Mouse (Mus musculus) liver, adult 2 months (tissue): ENCODE measurements at regions not wholly inside any gene's neighbourhood (a gene's known extent, or its start where the extent isn't known, plus 50 kb on each side); places are given as distances from the start of the nearest gene placed in this dataset.

Source experiments
- CTCF ChIP-seq: fragments of 200-500 bp; IDR thresholded peaks from 2 replicates; pipeline ENCODE4 v1.5.1; 2011; ENCODE audit warnings: low read depth, low read length, control low read depth
- POLR2A ChIP-seq: fragments of 200-500 bp; IDR thresholded peaks from 2 replicates; pipeline ENCODE4 v1.6.1; 2011; ENCODE audit warnings: low read length, control low read depth; ENCODE audit not compliant: insufficient read depth; ENCODE audit errors: extremely low read depth

- TF ChIP-seq CTCF (no peak), POLR2A (no peak)
Measured at GRCm38 (mm10) chr1:4597856-4598255, 209.8 kb upstream of the Gm37988 start.
